Mouse (Mus musculus) spleen, adult 2 months (tissue): Measurements from ENCODE around the gene Tmem37.

Source experiments
- CTCF ChIP-seq: fragments of 200-500 bp; IDR thresholded peaks from 2 replicates; pipeline ENCODE4 v1.5.1; 2011; ENCODE audit warnings: mild to moderate bottlenecking, inconsistent platforms; ENCODE audit not compliant: insufficient read depth, insufficient read length, insufficient replicate concordance; ENCODE audit errors: extremely low read depth
- POLR2A ChIP-seq: fragments of 200-500 bp; IDR thresholded peaks from 2 replicates; pipeline ENCODE4 v1.6.1; 2011; ENCODE audit warnings: low read depth, low read length, inconsistent platforms

DNA sequence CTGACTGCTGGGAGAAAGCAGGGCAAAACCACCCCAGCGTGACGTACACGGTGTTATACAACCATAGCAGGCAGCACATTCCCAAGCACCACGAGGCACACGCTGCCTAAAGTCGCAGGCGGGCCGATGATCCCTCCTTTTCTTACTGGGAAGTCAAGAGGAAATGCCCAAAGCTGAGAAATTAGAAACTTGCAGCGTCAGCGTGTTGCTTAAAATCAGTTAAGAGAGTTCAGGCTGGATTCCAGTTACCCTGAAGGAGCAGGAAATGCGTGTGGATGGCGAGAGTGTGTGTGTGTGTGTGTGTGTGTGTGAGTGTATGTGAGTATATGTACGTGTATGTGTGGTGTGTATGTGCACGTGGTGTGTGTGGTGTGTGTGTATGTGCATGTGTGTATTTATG, 16.8 kb downstream of the Tmem37 start:
- no peak for TF ChIP-seq POLR2A
- no peak for TF ChIP-seq CTCF
